Mouse (Mus musculus) heart, embryonic 13.5 days (tissue): ENCODE measurements around the gene Pard6a. TPM values are rescaled to one million over a fixed set of nuclear protein-coding genes. Genes with fewer than 3 reads are reported as not detected.

Experiments used
- ATAC-seq: fragments of 200-750 bp; cut with Nextera tagmentation; 2 replicates; pipeline ENCODE4 v1.8.0; 2017; ENCODE audit warnings: moderate TSS enrichment; ENCODE audit not compliant: insufficient number of reproducible peaks, low FRiP score, low TSS enrichment; ENCODE audit errors: extremely low read depth
- H3K27ac ChIP-seq: fragments of 300-500 bp; sonication (generic); replicated peaks from 2 replicates; pipeline ENCODE4 v1.5.1; 2015; ENCODE audit warnings: moderate library complexity, mild to moderate bottlenecking, inconsistent platforms
- H3K27me3 ChIP-seq: fragments of 300-500 bp; sonication (generic); replicated peaks from 2 replicates; pipeline ENCODE4 v1.6.1; 2015; ENCODE audit warnings: mild to moderate bottlenecking, inconsistent platforms
- H3K36me3 ChIP-seq: fragments of 300-500 bp; sonication (generic); 2 replicates; pipeline ENCODE4 v1.6.1; 2015; ENCODE audit warnings: mild to moderate bottlenecking, inconsistent platforms
- H3K4me1 ChIP-seq: fragments of 300-500 bp; sonication (generic); 2 replicates; pipeline ENCODE4 v1.6.1; 2015; ENCODE audit warnings: inconsistent platforms
- H3K4me2 ChIP-seq: fragments of 300-500 bp; sonication (generic); 2 replicates; pipeline ENCODE4 v1.6.1; 2015; ENCODE audit warnings: inconsistent platforms, mild to moderate bottlenecking, moderate library complexity
- H3K4me3 ChIP-seq: fragments of 300-500 bp; sonication (generic); 2 replicates; pipeline ENCODE4 v1.5.1; 2015; ENCODE audit warnings: moderate library complexity, mild to moderate bottlenecking, inconsistent platforms
- H3K9ac ChIP-seq: fragments of 300-500 bp; sonication (generic); 2 replicates; pipeline ENCODE4 v1.6.1; 2015; ENCODE audit warnings: inconsistent platforms, mild to moderate bottlenecking, moderate library complexity
- H3K9me3 ChIP-seq: fragments of 300-500 bp; sonication (generic); 2 replicates; pipeline ENCODE4 v1.6.1; 2016; ENCODE audit warnings: inconsistent platforms
- WGBS: fragments of 180-500 bp; shearing (Covaris S2); methylation state at CpG from one replicate; pipeline ENCODE4 v1.1.7; 2015; ENCODE audit warnings: mixed read lengths; 5-methylcytosine and 5-hydroxymethylcytosine counted together
- polyA plus RNA-seq: library from polyadenylated mRNA; unstranded; fragments of >200 nt; fragmentation: Nextera tagmentation; extraction: Ambion mirVana; gene quantifications from 2 replicates; pipeline ENCODE4 v1.2.1, GENCODE M21; 2015

Gene Pard6a
- polyA plus RNA-seq = 11.6 and 11.9 TPM in 2 replicates

DNA sequence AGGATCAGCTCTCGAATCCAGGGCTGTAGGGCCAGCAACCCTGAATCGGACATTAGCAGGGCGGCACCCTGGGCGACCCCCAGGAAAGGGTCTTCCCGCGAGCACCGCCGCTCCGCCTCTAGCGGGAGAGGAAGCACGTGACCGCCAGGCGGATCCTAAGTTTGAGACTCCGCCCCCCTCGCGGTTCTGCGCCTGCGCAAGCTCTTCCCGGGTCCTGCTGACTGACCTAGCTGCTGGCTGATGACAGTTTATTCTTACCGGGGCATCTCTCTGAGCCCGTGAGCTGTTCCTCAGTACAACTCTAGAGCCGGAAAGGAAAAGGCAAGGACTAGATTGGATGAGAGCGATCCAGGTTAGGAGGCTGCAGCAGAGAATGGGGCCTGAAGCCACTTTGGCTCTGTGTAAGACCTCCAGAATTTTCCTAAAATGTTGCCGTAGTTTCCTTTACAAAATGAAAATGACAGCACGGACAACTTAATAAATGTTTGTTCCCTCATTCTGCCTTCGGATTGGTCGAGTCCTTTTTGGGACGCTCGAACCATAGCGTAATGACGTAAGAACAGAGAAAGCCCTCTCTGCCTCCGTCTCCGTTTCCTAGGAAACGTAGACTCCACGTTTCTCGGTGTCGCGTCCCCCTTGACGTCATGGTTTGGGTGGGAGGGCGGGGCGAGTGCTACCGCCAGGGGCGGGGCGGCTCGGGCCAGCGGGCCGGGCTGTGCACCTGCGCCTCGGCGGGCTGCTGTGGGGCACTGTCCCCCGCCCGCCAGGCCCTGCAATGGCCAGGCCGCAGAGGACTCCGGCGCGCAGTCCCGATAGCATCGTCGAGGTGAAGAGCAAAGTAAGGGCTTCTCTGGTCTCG is at the start of gene Pard6a, which contains the start of gene Acd:
Pard6a (plus strand) TSS at position 183 of the 859 bp plus-strand sequence.
Acd (minus strand) TSS at position 137 of the 859 bp plus-strand sequence.
- peak within 1 kb of the TSS; percentile 84 for H3K4me3 ChIP-seq
- H3K4me2 ChIP-seq = peak within 1 kb of the TSS; percentile 97
- H3K4me1 ChIP-seq = peaks cover 22% of the 10 kb centered on the region
- under 1% methylated on average over 60 of the region's 60 CpGs for WGBS
- H3K27ac ChIP-seq = peak within 1 kb of the TSS; percentile 96
- ATAC-seq = peak; percentile 73
- H3K9me3 ChIP-seq = no peaks in the 10 kb centered on the region
- peak within 1 kb of the TSS; percentile 85 for H3K9ac ChIP-seq
- H3K36me3 ChIP-seq = peaks cover 49% of the 10 kb centered on the region
- no peaks in the 10 kb centered on the region for H3K27me3 ChIP-seq

DNA sequence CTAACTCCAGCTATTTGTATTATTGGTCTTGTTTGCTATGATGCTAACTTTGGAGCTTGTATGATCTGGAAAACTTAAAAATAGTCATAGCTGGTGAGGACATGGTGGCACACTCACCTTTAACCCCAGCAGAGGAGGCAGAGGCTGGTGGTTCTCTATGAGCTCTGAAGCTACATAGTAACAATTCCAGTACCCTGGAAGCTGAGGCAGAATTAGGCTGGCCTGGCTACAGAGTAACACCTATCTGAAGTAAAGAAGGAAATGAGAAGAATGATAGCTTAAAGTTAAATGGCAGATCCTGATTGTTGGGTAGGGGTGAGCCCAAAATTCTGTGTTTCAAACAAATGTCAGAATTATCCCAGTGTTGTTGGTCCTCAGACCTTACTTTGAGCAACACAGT is 43.3 kb upstream of the Pard6a start:
- ATAC-seq = no peak
- H3K4me3 ChIP-seq = no peak overlapping the region
- H3K36me3 ChIP-seq = peaks cover 17% of the 10 kb centered on the region
- no peaks in the 10 kb centered on the region for H3K27me3 ChIP-seq
- no peak overlapping the region for H3K4me2 ChIP-seq
- H3K27ac ChIP-seq = no peak overlapping the region
- 0 out of 2 replicates have a peak, but pooled peaks cover 7% of the 10 kb centered on the region for H3K4me1 ChIP-seq
- H3K9me3 ChIP-seq = peaks cover 2% of the 10 kb centered on the region; the same call in 1 of the 2 replicates
- H3K9ac ChIP-seq = no peak overlapping the region

DNA sequence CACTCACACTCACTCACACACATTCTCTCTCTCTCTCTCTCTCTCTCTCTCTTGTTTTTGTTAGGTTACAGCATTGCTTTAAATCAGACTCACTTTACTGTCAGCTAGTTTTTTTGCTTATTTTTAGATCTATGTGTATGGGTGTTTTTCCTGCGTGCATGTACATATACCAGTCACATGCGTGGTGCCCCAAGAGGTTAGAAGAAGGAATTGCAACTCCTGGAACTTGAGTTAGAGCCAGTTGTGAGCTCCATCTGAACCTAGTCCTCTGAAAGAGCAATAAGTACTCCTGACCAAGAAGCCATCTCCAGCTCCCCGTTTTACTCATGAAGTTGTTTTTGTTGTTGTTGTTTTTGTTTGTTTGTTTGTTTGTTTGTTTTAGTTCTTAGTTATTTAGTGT is 39.8 kb upstream of the Pard6a start:
- 73% methylated on average over 3 of the region's 3 CpGs for WGBS
- H3K4me1 ChIP-seq = no peaks in the 10 kb centered on the region
- H3K36me3 ChIP-seq = peaks cover 27% of the 10 kb centered on the region
- H3K4me3 ChIP-seq = no peak overlapping the region
- H3K9me3 ChIP-seq = no peaks in the 10 kb centered on the region
- H3K9ac ChIP-seq = no peak overlapping the region
- H3K27me3 ChIP-seq = no peaks in the 10 kb centered on the region
- no peak overlapping the region for H3K4me2 ChIP-seq
- ATAC-seq = no peak
- H3K27ac ChIP-seq = no peak overlapping the region

- Histone ChIP-seq H3K4me3 (no peak overlapping the region), H3K27ac (no peak overlapping the region), H3K4me1 (no peaks in the 10 kb centered on the region), H3K27me3 (no peaks in the 10 kb centered on the region), H3K4me2 (no peak overlapping the region), H3K9ac (no peak overlapping the region), H3K36me3 (peaks cover 100% of the 10 kb centered on the region), H3K9me3 (no peaks in the 10 kb centered on the region)
- ATAC-seq = no peak
- 89% methylated on average over 1 of the region's 1 CpGs for WGBS
Measured at GRCm38 (mm10) chr8:105677891-105678290, 23.1 kb upstream of the Pard6a start.

- no peak overlapping the region for H3K9ac ChIP-seq
- peaks cover 26% of the 10 kb centered on the region for H3K27me3 ChIP-seq
- H3K27ac ChIP-seq = no peak overlapping the region
- H3K4me1 ChIP-seq = peaks cover 12% of the 10 kb centered on the region; the same call in 1 of the 2 replicates
- H3K4me3 ChIP-seq = no peak overlapping the region
- H3K36me3 ChIP-seq = peaks cover 46% of the 10 kb centered on the region
- peak overlapping the region; percentile 60 for H3K4me2 ChIP-seq
- 68% methylated on average over 7 of the region's 7 CpGs for WGBS
- no peaks in the 10 kb centered on the region for H3K9me3 ChIP-seq
- ATAC-seq = no peak
Measured at GRCm38 (mm10) chr8:105685325-105685724, 15.6 kb upstream of the Pard6a start.

DNA sequence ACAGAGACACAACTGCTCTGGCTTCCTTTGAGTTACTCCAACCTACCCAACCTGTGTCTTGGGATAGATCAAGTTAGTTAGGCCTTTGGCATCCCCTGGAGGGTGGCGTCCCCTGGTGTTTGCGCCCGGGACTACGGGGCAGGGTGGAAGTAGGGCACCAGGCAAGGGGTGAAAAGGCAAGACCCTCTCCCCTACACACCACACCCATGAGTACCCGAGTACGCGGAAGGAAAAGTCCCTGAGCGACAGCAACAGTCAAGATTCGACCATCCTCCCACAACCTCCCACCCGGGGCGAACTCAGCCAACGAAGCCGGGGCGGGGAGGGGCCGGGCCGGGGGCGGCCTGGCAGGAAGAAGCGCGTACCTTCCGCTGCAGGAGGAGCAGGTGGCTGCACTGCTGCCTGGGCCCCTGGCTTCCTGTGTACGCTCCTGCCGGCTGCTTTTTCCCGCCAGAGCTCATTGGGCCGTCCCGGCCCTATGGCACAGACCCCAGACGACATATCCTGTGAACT is 15.1 kb upstream of the Pard6a start, which contains the start of gene Carmil2:
Carmil2 (plus strand) TSS at position 479 of the 513 bp plus-strand sequence.
- H3K27ac ChIP-seq = no peak within 1 kb of the TSS

GRCm38 (mm10) chr8:105686551-105686950 is 14.4 kb upstream of the Pard6a start:
- H3K27ac ChIP-seq = no peak overlapping the region
- peaks cover 12% of the 10 kb centered on the region; the same call in 1 of the 2 replicates for H3K4me1 ChIP-seq
- peaks cover 34% of the 10 kb centered on the region for H3K36me3 ChIP-seq
- no peak for ATAC-seq
- no peak overlapping the region for H3K9ac ChIP-seq
- no peak overlapping the region for H3K4me3 ChIP-seq
- 64% methylated on average over 6 of the region's 6 CpGs for WGBS
- H3K27me3 ChIP-seq = peaks cover 33% of the 10 kb centered on the region
- H3K9me3 ChIP-seq = no peaks in the 10 kb centered on the region
- peak overlapping the region; percentile 60; the same call in 1 of the 2 replicates for H3K4me2 ChIP-seq

More for the DNA sequence above, 15.1 kb upstream of the Pard6a start, which contains the start of gene Carmil2:
- H3K4me1 ChIP-seq = peaks cover 12% of the 10 kb centered on the region; the same call in 1 of the 2 replicates
- peaks cover 31% of the 10 kb centered on the region for H3K27me3 ChIP-seq
- no peak for ATAC-seq
- no peaks in the 10 kb centered on the region for H3K9me3 ChIP-seq
- WGBS = 11% methylated on average over 26 of the region's 26 CpGs
- H3K4me3 ChIP-seq = peak within 1 kb of the TSS; percentile 25
- peaks cover 41% of the 10 kb centered on the region for H3K36me3 ChIP-seq
- H3K4me2 ChIP-seq = peak within 1 kb of the TSS; percentile 60
- peak within 1 kb of the TSS; percentile 54 for H3K9ac ChIP-seq

- Histone ChIP-seq H3K36me3 (peaks cover 24% of the 10 kb centered on the region), H3K4me3 (no peak overlapping the region), H3K9ac (no peak overlapping the region), H3K4me2 (no peak overlapping the region), H3K27me3 (peaks cover 33% of the 10 kb centered on the region), H3K9me3 (no peaks in the 10 kb centered on the region), H3K27ac (no peak overlapping the region), H3K4me1 (peaks cover 12% of the 10 kb centered on the region; the same call in 1 of the 2 replicates)
- ATAC-seq = no peak
- WGBS = 56% methylated on average over 8 of the region's 8 CpGs
Measured at GRCm38 (mm10) chr8:105687512-105687911, 13.4 kb upstream of the Pard6a start.

GRCm38 (mm10) chr8:105688242-105688752 is 12.7 kb upstream of the Pard6a start:
- no peaks in the 10 kb centered on the region for H3K9me3 ChIP-seq
- no peak overlapping the region for H3K4me3 ChIP-seq
- no peak overlapping the region for H3K27ac ChIP-seq
- H3K4me2 ChIP-seq = no peak overlapping the region
- H3K36me3 ChIP-seq = peaks cover 22% of the 10 kb centered on the region
- H3K9ac ChIP-seq = peak overlapping the region; percentile 38
- no peak for ATAC-seq
- peaks cover 33% of the 10 kb centered on the region for H3K27me3 ChIP-seq
- H3K4me1 ChIP-seq = peaks cover 12% of the 10 kb centered on the region; the same call in 1 of the 2 replicates
- WGBS = 30% methylated on average over 14 of the region's 14 CpGs

GRCm38 (mm10) chr8:105689256-105689982 is 11.5 kb upstream of the Pard6a start:
- H3K4me2 ChIP-seq = no peak overlapping the region
- 62% methylated on average over 35 of the region's 35 CpGs for WGBS
- no peak overlapping the region for H3K4me3 ChIP-seq
- H3K9me3 ChIP-seq = no peaks in the 10 kb centered on the region
- H3K27ac ChIP-seq = no peak overlapping the region
- H3K27me3 ChIP-seq = peaks cover 44% of the 10 kb centered on the region
- H3K4me1 ChIP-seq = peaks cover 22% of the 10 kb centered on the region
- no peak for ATAC-seq
- no peak overlapping the region for H3K9ac ChIP-seq
- H3K36me3 ChIP-seq = peaks cover 11% of the 10 kb centered on the region

- peaks cover 6% of the 10 kb centered on the region for H3K36me3 ChIP-seq
- H3K9me3 ChIP-seq = no peaks in the 10 kb centered on the region
- no peak overlapping the region for H3K4me2 ChIP-seq
- no peak overlapping the region for H3K4me3 ChIP-seq
- H3K4me1 ChIP-seq = peaks cover 24% of the 10 kb centered on the region
- no peak overlapping the region for H3K9ac ChIP-seq
- ATAC-seq = no peak
- 86% methylated on average over 9 of the region's 9 CpGs for WGBS
- H3K27me3 ChIP-seq = peaks cover 49% of the 10 kb centered on the region
- no peak overlapping the region for H3K27ac ChIP-seq
Measured at GRCm38 (mm10) chr8:105689983-105690360, 11.0 kb upstream of the Pard6a start.
